Mouse (Mus musculus): ENCODE data around the gene Sdhc. TPM values are rescaled to one million over a fixed set of nuclear protein-coding genes. Genes with fewer than 3 reads are reported as not detected.

The Sdhc gene
- polyA plus RNA-seq, 1 experiment = 72.1 TPM

DNA sequence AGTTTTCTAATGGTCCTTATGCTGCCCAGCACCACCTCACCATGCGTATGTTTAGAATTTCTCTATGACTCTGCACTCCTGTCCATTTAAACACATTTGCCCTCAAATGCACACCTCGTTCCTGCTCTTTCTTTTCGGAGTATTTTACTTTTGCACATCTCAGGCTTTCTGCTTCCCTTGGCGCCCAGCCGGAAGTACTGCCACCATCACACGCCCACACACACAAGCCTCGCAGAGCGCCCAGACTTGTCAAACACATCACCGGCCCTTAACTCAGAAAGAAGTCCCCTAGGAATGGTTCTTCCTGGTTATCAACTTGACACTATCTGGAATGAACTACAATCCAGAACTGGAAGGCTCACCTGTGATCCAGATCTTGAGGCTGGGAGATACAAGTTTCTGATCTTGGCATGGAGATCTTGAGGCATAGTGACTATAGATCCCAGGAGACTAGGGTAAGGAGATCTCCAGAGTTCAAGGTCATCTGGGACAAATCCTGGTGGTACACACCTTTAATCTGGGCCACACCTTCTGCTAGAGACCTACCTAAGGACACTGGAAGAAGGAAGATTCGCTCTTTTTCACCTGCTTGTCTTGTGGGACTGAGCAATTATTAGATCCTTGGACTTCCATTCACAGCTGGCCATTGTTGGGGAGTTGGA lies 47.1 kb downstream of the Sdhc start:
- no peak overlapping the region for H3K27ac ChIP-seq (ENCODE audit: control insufficient read depth, insufficient read depth, low read depth, low read length, poor library complexity)
- no peaks in the 10 kb centered on the region; the same call in 1 of the 2 replicates for H3K4me1 ChIP-seq (ENCODE audit: control insufficient read depth, insufficient read depth, low read length)
- 15% methylated on average over 10 of the region's 10 CpGs for WGBS
- TF ChIP-seq POLR2A (IDR thresholded peaks at IDR 0.05; ENCODE audit: borderline replicate concordance, control insufficient read depth, low read depth, low read length) (no peak), CTCF (IDR thresholded peaks at IDR 0.05; ENCODE audit: control insufficient read depth, insufficient read depth, low read length) (no peak)
- peak overlapping the region; percentile 53 for H3K4me3 ChIP-seq (replicated peaks; ENCODE audit: control insufficient read depth, low read depth, low read length)

DNA sequence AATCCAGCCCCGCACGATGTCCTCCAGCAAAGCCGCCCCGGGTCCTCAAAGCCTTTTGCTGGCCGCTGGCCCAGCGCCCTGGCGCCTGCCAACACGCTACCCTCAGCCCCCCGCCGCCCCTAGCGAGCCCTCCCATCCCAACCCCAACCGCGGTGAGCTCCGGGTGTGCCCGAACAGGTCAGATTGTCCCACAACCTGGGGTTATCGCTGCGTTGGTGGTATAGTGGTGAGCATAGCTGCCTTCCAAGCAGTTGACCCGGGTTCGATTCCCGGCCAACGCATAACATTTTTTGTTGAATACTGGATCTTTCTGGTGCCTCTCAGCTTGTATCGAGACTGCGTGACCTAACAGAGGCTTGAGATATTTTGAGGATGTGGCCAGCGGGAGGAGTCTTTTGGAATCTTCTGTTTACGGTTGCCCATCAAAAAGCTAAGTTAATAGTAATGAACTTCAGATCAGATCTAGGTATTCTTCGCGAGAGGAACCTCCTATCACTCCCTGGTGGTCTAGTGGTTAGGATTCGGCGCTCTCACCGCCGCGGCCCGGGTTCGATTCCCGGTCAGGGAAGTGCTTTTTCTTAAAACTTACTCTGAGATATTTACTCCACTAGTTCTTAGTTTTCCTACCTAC lies 47.7 kb downstream of the Sdhc start:
- H3K4me1 ChIP-seq (ENCODE audit: control insufficient read depth, insufficient read depth, low read length) = no peaks in the 10 kb centered on the region; the same call in 1 of the 2 replicates
- H3K27ac ChIP-seq (ENCODE audit: control insufficient read depth, insufficient read depth, low read depth, low read length, poor library complexity) = no peak overlapping the region
- WGBS = under 1% methylated on average over 35 of the region's 35 CpGs
- no peak for TF ChIP-seq POLR2A (IDR thresholded peaks at IDR 0.05; ENCODE audit: borderline replicate concordance, control insufficient read depth, low read depth, low read length)
- no peak for TF ChIP-seq CTCF (IDR thresholded peaks at IDR 0.05; ENCODE audit: control insufficient read depth, insufficient read depth, low read length)
- H3K4me3 ChIP-seq (replicated peaks; ENCODE audit: control insufficient read depth, low read depth, low read length) = peak overlapping the region; percentile 90

DNA sequence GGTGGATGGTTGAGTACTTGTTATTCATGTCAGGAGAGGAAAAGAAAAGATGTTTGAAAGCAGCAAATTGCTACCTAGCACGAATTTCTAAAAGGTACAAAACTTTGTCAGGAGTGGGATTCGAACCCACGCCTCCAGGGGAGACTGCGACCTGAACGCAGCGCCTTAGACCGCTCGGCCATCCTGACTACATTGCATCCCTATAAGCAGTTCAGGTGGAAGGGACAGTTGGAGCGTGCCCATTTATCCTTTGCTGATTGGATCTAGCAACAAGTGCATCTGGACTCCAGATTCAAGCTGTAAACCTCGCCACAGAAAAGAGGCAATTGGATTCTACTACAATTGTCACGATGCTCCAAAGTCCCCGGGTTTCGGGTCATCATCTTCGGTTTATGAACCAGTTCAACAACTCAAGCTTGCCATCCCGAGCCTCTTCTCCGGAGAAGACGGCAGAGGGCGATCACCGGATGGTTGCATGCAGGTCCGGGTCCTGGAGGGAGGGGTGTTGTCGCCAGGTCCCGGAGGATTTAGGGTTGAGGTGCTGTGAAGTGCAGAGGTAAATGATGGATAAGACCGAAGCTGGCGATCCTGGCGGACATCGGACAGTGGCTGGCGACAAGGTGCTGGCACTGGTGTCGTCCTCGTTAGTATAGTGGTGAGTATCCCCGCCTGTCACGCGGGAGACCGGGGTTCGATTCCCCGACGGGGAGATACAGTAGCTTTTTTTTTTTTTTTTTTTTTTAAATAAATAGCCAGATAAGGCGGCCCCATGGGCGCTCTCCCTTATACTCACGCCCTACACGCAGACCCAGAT lies 48.5 kb downstream of the Sdhc start:
- WGBS = under 1% methylated on average over 40 of the region's 40 CpGs
- Histone ChIP-seq H3K4me1 (ENCODE audit: control insufficient read depth, insufficient read depth, low read length) (no peaks in the 10 kb centered on the region; the same call in 1 of the 2 replicates), H3K4me3 (replicated peaks; ENCODE audit: control insufficient read depth, low read depth, low read length) (peak overlapping the region; percentile 90), H3K27ac (ENCODE audit: control insufficient read depth, insufficient read depth, low read depth, low read length, poor library complexity) (no peak overlapping the region)
- 0 out of 2 replicates have a peak, but pooled peaks have one; percentile 1 for TF ChIP-seq CTCF (IDR thresholded peaks at IDR 0.05; ENCODE audit: control insufficient read depth, insufficient read depth, low read length)
- TF ChIP-seq POLR2A (IDR thresholded peaks at IDR 0.05; ENCODE audit: borderline replicate concordance, control insufficient read depth, low read depth, low read length) = peak; percentile 24; the same call in 1 of the 2 replicates

DNA sequence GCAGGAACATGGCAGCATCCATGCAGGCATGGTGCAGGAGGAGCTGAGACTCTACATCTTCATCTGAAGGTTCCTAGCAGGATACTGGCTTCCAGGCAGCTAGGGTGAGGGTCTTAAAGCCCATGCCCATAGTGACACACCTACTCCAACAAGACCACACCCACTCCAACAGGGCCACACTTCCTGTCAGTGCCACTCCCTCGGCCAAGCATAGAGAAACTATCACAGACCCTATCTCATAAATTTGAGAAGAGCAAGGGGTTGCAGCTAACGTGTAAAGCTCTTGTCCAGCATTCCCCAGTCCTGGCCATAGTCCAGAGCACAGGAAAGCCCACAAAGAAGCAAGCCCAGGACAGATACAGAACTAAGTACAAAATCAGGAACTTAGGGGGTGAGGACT lies 49.4 kb downstream of the Sdhc start:
- H3K4me3 ChIP-seq (replicated peaks; ENCODE audit: control insufficient read depth, low read depth, low read length) = no peak overlapping the region
- H3K27ac ChIP-seq (ENCODE audit: control insufficient read depth, insufficient read depth, low read depth, low read length, poor library complexity) = no peak overlapping the region
- TF ChIP-seq CTCF (IDR thresholded peaks at IDR 0.05; ENCODE audit: control insufficient read depth, insufficient read depth, low read length) = no peak
- TF ChIP-seq POLR2A (IDR thresholded peaks at IDR 0.05; ENCODE audit: borderline replicate concordance, control insufficient read depth, low read depth, low read length) = no peak
- 42% methylated on average over 2 of the region's 2 CpGs for WGBS
- H3K4me1 ChIP-seq (ENCODE audit: control insufficient read depth, insufficient read depth, low read length) = no peaks in the 10 kb centered on the region; the same call in 1 of the 2 replicates

DNA sequence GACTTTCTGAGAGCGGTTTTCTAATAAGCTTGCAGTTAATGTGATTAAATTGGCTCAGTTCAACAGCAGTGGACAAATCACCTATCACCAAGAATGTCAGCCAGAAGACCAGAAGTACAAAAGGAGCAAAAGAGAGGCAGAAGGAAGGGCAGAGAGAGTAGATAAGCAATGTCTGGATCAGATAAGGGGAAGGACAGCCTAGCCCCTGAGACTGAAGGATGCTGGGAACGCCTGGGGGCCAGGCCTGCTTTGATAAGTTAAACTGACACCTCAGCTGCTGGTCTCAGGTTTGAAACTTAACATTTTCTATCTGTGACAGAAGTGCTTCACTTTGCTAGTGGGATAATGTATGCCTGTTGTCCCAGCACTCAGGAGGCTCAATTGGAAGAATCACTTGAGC lies 52.8 kb downstream of the Sdhc start:
- Histone ChIP-seq H3K4me1 (ENCODE audit: control insufficient read depth, insufficient read depth, low read length) (no peaks in the 10 kb centered on the region; the same call in 1 of the 2 replicates), H3K4me3 (replicated peaks; ENCODE audit: control insufficient read depth, low read depth, low read length) (no peak overlapping the region), H3K27ac (ENCODE audit: control insufficient read depth, insufficient read depth, low read depth, low read length, poor library complexity) (no peak overlapping the region)
- TF ChIP-seq CTCF (IDR thresholded peaks at IDR 0.05; ENCODE audit: control insufficient read depth, insufficient read depth, low read length) (no peak), POLR2A (IDR thresholded peaks at IDR 0.05; ENCODE audit: borderline replicate concordance, control insufficient read depth, low read depth, low read length) (no peak)
- 64% methylated on average over 2 of the region's 2 CpGs for WGBS

DNA sequence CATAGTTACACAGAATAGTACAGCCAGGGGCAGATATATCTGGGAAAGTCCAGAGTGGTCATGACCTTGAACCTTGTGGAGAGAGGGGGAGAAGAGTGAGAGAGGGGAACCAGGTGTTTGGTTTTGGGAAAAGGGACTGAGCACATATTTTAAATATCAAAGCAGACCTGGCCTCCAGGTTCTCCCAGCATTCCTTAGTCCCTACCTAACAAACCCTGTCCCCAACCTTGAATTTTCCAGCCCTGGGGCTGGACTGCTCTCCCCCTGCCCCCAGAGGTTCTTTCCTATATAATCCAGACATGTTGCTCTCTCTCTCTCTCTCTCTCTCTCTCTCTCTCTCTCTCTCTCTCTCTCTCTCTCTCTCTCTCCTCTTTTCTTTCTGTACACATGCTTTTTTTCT lies 53.3 kb downstream of the Sdhc start:
- no peaks in the 10 kb centered on the region; the same call in 1 of the 2 replicates for H3K4me1 ChIP-seq (ENCODE audit: control insufficient read depth, insufficient read depth, low read length)
- no peak for TF ChIP-seq CTCF (IDR thresholded peaks at IDR 0.05; ENCODE audit: control insufficient read depth, insufficient read depth, low read length)
- no peak for TF ChIP-seq POLR2A (IDR thresholded peaks at IDR 0.05; ENCODE audit: borderline replicate concordance, control insufficient read depth, low read depth, low read length)
- no peak overlapping the region for H3K4me3 ChIP-seq (replicated peaks; ENCODE audit: control insufficient read depth, low read depth, low read length)
- H3K27ac ChIP-seq (ENCODE audit: control insufficient read depth, insufficient read depth, low read depth, low read length, poor library complexity) = no peak overlapping the region

DNA sequence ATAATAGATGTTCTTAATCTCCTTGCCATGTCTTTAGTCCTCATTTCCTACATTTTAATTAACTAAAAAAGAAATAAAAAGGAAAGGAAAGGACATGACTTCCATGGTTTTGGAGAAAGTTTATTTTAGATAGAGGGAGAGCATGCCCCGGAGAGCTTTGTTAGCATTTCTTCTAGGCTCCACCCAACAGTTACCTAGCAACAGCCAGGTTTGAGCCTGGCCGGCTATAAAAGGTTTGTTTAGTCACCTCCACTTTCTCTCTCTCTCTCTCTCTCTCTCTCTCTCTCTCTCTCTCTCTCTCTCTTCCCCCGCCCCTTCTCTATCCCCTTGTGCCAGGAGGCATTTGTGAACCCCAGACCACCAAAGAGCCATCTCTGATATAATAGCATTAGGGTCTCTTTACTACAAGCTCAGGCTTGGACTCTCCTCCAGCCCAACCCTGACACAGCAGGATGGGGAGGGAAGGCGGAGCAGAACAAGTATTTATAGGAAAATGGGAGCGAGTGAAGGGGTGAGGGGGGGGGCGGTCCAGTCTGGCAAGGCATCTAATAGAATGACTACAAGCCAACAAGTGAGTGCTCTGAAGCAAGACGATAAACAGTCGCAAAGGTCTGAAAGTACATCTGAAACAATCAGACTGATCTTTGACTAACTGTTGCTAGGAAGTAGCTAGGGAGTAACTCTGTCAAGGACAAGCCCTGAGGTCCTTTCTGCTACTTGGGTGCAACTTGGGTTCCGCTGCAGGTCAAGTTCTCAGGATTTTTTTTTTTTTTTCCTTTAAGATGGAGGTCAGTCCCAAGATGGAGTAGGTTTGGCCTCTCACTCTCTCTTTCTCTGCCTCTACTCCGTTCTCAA lies 54.1 kb downstream of the Sdhc start:
- Histone ChIP-seq H3K27ac (ENCODE audit: control insufficient read depth, insufficient read depth, low read depth, low read length, poor library complexity) (no peak overlapping the region), H3K4me3 (replicated peaks; ENCODE audit: control insufficient read depth, low read depth, low read length) (no peak overlapping the region), H3K4me1 (ENCODE audit: control insufficient read depth, insufficient read depth, low read length) (no peaks in the 10 kb centered on the region; the same call in 1 of the 2 replicates)
- TF ChIP-seq POLR2A (IDR thresholded peaks at IDR 0.05; ENCODE audit: borderline replicate concordance, control insufficient read depth, low read depth, low read length) = no peak
- TF ChIP-seq CTCF (IDR thresholded peaks at IDR 0.05; ENCODE audit: control insufficient read depth, insufficient read depth, low read length) = no peak
- WGBS = 58% methylated on average over 10 of the region's 10 CpGs
